Mouse (Mus musculus) small intestine, adult 2 months (tissue): Measurements from ENCODE around the gene Ncbp3.

Experiments
- CTCF ChIP-seq: fragments of 200-500 bp; IDR thresholded peaks from 2 replicates; pipeline ENCODE4 v1.5.1; 2012; ENCODE audit warnings: low read depth, mild to moderate bottlenecking, control low read depth, inconsistent platforms, low read length, moderate library complexity, mixed read lengths; ENCODE audit not compliant: insufficient replicate concordance, insufficient read length; ENCODE audit errors: extremely low read depth
- POLR2A ChIP-seq: fragments of 200-500 bp; IDR thresholded peaks from 2 replicates; pipeline ENCODE4 v1.6.1; 2012; ENCODE audit warnings: low read depth, mild to moderate bottlenecking, control low read depth, inconsistent platforms, low read length, moderate library complexity

- TF ChIP-seq POLR2A (peak; percentile 44; the same call in 1 of the 2 replicates), CTCF (peak; percentile 94)
These were observed 90.3 kb downstream of the Ncbp3 start, which contains the start of gene Haspin for GRCm38 (mm10) chr11:73137591-73138501.
